Mouse (Mus musculus) urinary bladder, postnatal 36 days (tissue): ENCODE results near the gene Rsph1.

Experiments used
- DNase-seq, 2 experiments: peaks; one replicate each; pipeline ENCODE4 v3.0.0; 2022; ENCODE audit warnings: low spot score in 2 of 2, mixed read lengths in 1 of 2

Gene Rsph1

GRCm38 (mm10) chr17:31304895-31305775 is 28.0 kb upstream of the Rsph1 start:
- DNase-seq: peak; percentile 64 to 65

- DNase-seq: no peak
Measured at GRCm38 (mm10) chr17:31303401-31303800, 26.2 kb upstream of the Rsph1 start.

GRCm38 (mm10) chr17:31300736-31301135 is 23.6 kb upstream of the Rsph1 start:
- no peak for DNase-seq

- no peak for DNase-seq
Measured at GRCm38 (mm10) chr17:31299981-31300380, 22.8 kb upstream of the Rsph1 start.

GRCm38 (mm10) chr17:31298419-31299209 is 21.4 kb upstream of the Rsph1 start:
- no peak for DNase-seq

GRCm38 (mm10) chr17:31297521-31297939 is 20.3 kb upstream of the Rsph1 start:
- peak in 1 of 2 experiments; percentile 62 for DNase-seq

GRCm38 (mm10) chr17:31295892-31296781 is 19.0 kb upstream of the Rsph1 start:
- DNase-seq: peak; percentile 80 to 89

GRCm38 (mm10) chr17:31295215-31295891 is 18.2 kb upstream of the Rsph1 start:
- no peak for DNase-seq

- DNase-seq: no peak
Measured at GRCm38 (mm10) chr17:31294363-31295214, 17.4 kb upstream of the Rsph1 start.

- DNase-seq: no peak
Measured at GRCm38 (mm10) chr17:31290859-31291258, 13.7 kb upstream of the Rsph1 start.

- no peak for DNase-seq
Measured at GRCm38 (mm10) chr17:31290311-31290710, 13.1 kb upstream of the Rsph1 start.

- no peak for DNase-seq
Measured at GRCm38 (mm10) chr17:31288999-31289726, 12.0 kb upstream of the Rsph1 start.

- DNase-seq: no peak
Measured at GRCm38 (mm10) chr17:31287216-31287615, 10.0 kb upstream of the Rsph1 start.

- DNase-seq: no peak
Measured at GRCm38 (mm10) chr17:31286492-31286891, 9.3 kb upstream of the Rsph1 start, which contains the start of gene Slc37a1. Gene Slc37a1 (plus strand): TSS chr17:31286792.

GRCm38 (mm10) chr17:31285867-31286266 is 8.7 kb upstream of the Rsph1 start:
- no peak for DNase-seq

GRCm38 (mm10) chr17:31282687-31283053 is 5.5 kb upstream of the Rsph1 start:
- DNase-seq: no peak

- DNase-seq: no peak
Measured at GRCm38 (mm10) chr17:31281830-31282686, 4.9 kb upstream of the Rsph1 start.

- DNase-seq: no peak
Measured at GRCm38 (mm10) chr17:31280269-31280668, 3.1 kb upstream of the Rsph1 start.
